Mouse (Mus musculus) limb, embryonic 13.5 days (tissue): ENCODE data around the gene Pum1. TPM values are rescaled to one million over a fixed set of nuclear protein-coding genes. Genes with fewer than 3 reads are reported as not detected.

Experiments
- polyA plus RNA-seq: library from polyadenylated mRNA; unstranded; fragments of >200 nt; fragmentation: Nextera tagmentation; extraction: Ambion mirVana; gene quantifications from 2 replicates; pipeline ENCODE4 v1.2.1, GENCODE M21; 2015

The Pum1 gene
- polyA plus RNA-seq, 1 experiment from 2014 or later: 116 TPM

Other genes with a start within 250 kb of the Pum1 start
- 2.6 and 3.0 TPM in 2 replicates for gene Nkain1, start 89.1 kb upstream of the Pum1 start, polyA plus RNA-seq
- 38.6 and 42.6 TPM in 2 replicates for gene Sdc3, start 129.2 kb downstream of the Pum1 start, polyA plus RNA-seq
- 32.2 and 35.9 TPM in 2 replicates for gene Laptm5, start 249.8 kb downstream of the Pum1 start, polyA plus RNA-seq